Mouse (Mus musculus) G1E (cell line): Measurements from ENCODE around the gene Pprc1. TPM values are rescaled to one million over a fixed set of nuclear protein-coding genes. Genes with fewer than 3 reads are reported as not detected.

Source experiments
- ATAC-seq: 2 replicates; pipeline ENCODE4 v1.8.0; 2016; ENCODE audit warnings: mild to moderate bottlenecking; ENCODE audit not compliant: insufficient number of reproducible peaks, poor library complexity, low FRiP score, severe bottlenecking; ENCODE audit errors: extremely low read depth
- DNase-seq: peaks from one replicate; pipeline ENCODE4 v3.0.0; 2012; ENCODE audit warnings: low spot score
- H3K27me3 ChIP-seq: 2 replicates; pipeline ENCODE4 v1.6.1; 2012; ENCODE audit warnings: mild to moderate bottlenecking, low read length, inconsistent platforms; ENCODE audit not compliant: insufficient read depth
- H3K36me3 ChIP-seq: replicated peaks from 2 replicates; pipeline ENCODE3; 2012; ENCODE audit warnings: mild to moderate bottlenecking, inconsistent platforms
- H3K4me1 ChIP-seq: 2 replicates; pipeline ENCODE4 v1.6.1; 2012; ENCODE audit warnings: low read depth, low read length, inconsistent platforms, mixed read lengths; ENCODE audit not compliant: insufficient read depth
- H3K4me3 ChIP-seq: 2 replicates; pipeline ENCODE4 v1.5.1; 2012; ENCODE audit warnings: low read depth, mild to moderate bottlenecking, inconsistent platforms, low read length, moderate library complexity, mixed read lengths
- H3K9me3 ChIP-seq: replicated peaks from 2 replicates; pipeline ENCODE4 v1.6.1; 2012; ENCODE audit warnings: inconsistent platforms
- CTCF ChIP-seq: IDR thresholded peaks from 2 replicates; pipeline ENCODE4 v1.5.1; 2012; ENCODE audit warnings: low read depth, low read length, inconsistent platforms, mixed read lengths
- GATA1 ChIP-seq: IDR thresholded peaks from 2 replicates; pipeline ENCODE4 v1.6.1; 2012; ENCODE audit warnings: borderline replicate concordance, low read length, inconsistent platforms, mixed read lengths
- GATA2 ChIP-seq: IDR thresholded peaks from 2 replicates; pipeline ENCODE4 v1.6.1; 2012; ENCODE audit warnings: low read depth, low read length, inconsistent platforms, borderline replicate concordance
- POLR2AphosphoS5 ChIP-seq: IDR thresholded peaks from 2 replicates; pipeline ENCODE4 v1.6.1; 2012; ENCODE audit warnings: low read depth, low read length, inconsistent platforms; ENCODE audit not compliant: insufficient replicate concordance
- TAL1 ChIP-seq: conservative IDR thresholded peaks from 2 replicates; pipeline ENCODE4 v1.6.1; 2012; ENCODE audit warnings: low read depth, low read length, inconsistent platforms, mixed read lengths
- polyA plus RNA-seq: library from polyadenylated mRNA; stranded (reverse); fragments of >175 nt; gene quantifications from 2 replicates; pipeline ENCODE4 v1.2.3, GENCODE M21; 2012
- total RNA-seq, 2 experiments: library from RNA; stranded (forward) in 1 of 2; stranded (reverse) in 1 of 2; fragments of 200-1000 nt in 1 of 2; fragments of >200 nt in 1 of 2; fragmentation: Nextera tagmentation in 1 of 2; gene quantifications; 2 replicates each; pipeline ENCODE4 v1.2.3; 2014 to 2017

Pprc1 gene
- total and polyA plus RNA-seq, 3 experiments, result 11.8 to 132 (median 73.3) TPM

DNA sequence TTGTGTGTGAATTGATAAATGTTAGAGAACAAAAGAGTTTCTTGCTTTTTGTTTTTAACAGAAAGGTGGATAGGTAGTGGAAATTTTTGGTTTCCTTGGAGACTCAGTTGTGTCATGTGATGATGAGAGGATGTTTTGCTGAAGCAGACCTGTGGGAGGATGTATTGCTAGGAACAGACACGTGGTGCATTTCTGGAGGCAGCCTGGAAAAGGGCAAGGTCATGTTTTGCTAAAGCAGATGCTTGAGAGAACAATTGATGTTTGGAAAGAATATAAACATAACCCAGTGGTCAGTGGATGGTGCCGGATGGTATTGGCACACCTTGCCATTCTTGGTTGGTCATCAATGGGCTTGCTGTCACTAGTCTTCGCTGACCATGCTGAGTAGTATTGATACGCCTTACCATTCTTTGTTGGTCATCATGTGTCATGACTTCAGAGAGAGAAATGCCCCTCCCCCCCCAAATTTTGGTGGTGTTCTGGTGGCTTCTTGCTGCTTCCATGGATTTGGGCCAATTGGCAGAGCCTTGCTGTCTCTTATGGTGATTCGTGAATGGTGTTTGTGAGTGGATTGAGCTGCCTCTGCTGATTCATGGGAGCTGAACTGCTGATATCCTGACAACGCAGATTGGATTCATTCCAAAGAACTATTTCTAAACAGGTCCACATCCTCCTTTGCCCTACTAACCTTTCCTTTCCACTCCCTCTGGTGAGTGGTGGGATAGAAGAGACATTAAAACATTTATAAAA, 58.9 kb downstream of the Pprc1 start:
- H3K4me3 ChIP-seq, result no peak overlapping the region
- 0 out of 2 replicates have a peak, but pooled peaks cover 2% of the 10 kb centered on the region for H3K4me1 ChIP-seq
- peaks cover 5% of the 10 kb centered on the region for H3K27me3 ChIP-seq
- H3K9me3 ChIP-seq, result no peaks in the 10 kb centered on the region; the same call in 1 of the 2 replicates
- ATAC-seq, result no peak
- no peak for DNase-seq
- TF ChIP-seq GATA2 (no peak), TAL1 (no peak), GATA1 (no peak), POLR2AphosphoS5 (no peak), CTCF (no peak)
- H3K36me3 ChIP-seq, result no peaks in the 10 kb centered on the region

DNA sequence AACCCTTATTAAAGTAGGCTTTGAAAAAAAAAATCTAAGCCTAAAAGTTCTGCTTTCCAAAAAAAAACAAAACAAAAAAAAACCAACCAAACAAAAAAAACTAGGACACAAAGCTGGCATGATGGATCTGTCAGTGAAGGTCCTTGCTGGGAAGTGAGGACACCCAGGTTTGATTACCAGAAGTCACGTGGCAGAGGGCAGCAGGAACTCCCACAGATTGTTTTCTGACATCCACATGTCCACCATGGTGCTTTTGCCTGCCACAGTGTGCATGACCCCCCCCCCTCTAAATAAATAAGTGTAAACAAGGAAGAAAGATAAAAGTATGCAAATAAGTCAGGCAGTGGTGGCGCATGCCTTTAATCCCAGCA, 59.5 kb downstream of the Pprc1 start:
- Histone ChIP-seq H3K9me3 (no peaks in the 10 kb centered on the region; the same call in 1 of the 2 replicates), H3K4me3 (no peak overlapping the region), H3K4me1 (peaks cover 3% of the 10 kb centered on the region; the same call in 1 of the 2 replicates), H3K36me3 (no peaks in the 10 kb centered on the region), H3K27me3 (peaks cover 10% of the 10 kb centered on the region)
- TF ChIP-seq POLR2AphosphoS5 (no peak), GATA1 (no peak), GATA2 (no peak), TAL1 (no peak), CTCF (no peak)
- DNase-seq, result no peak
- no peak for ATAC-seq

DNA sequence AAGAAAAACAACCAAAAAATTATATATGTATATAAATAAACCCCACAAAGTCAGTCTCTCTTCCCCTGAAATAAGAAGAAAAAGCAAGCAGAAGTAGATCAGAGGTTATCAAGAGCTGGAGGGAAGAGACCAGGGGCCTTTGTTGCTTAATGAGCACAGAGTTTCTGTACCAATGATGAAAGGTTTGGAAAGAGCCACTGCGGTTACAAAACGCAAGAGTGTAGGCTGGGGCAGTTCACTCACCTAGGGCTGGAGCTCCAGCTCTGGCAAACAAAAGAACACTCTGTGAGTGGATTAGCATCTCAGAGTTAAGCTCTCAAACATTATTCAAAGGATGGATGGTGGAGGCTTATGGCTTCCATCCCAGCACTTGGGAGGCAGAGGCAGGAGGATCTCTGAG, 65.5 kb downstream of the Pprc1 start:
- DNase-seq (no peak), ATAC-seq (no peak)
- H3K36me3 ChIP-seq, result no peaks in the 10 kb centered on the region

DNA sequence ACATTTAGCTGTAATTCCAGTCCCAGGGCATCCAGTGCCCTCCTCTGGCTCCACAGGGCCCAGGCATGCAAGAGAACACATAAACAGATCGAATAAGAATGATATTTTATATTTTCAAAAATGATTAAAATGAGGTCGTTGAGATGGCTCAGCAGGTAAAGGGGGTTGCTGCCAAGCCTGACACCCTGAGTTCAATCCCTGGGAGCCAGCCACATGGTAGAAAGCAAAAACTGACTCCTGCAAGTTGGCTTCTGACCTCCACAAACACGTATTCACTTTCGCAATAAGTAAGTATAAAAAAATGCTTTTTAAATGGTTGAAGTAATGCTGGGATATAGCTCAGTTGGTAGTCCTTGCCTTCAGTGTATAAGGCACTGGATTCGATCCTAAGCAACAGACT, 66.1 kb downstream of the Pprc1 start:
- no peak for ATAC-seq
- H3K9me3 ChIP-seq, result no peaks in the 10 kb centered on the region

More for the DNA sequence above, 65.5 kb downstream of the Pprc1 start:
- Histone ChIP-seq H3K27me3 (peaks cover 30% of the 10 kb centered on the region), H3K9me3 (no peaks in the 10 kb centered on the region), H3K4me1 (peaks cover 9% of the 10 kb centered on the region; the same call in 1 of the 2 replicates), H3K4me3 (no peak overlapping the region)
- TF ChIP-seq POLR2AphosphoS5 (no peak), TAL1 (no peak), CTCF (no peak), GATA2 (no peak), GATA1 (no peak)

DNA sequence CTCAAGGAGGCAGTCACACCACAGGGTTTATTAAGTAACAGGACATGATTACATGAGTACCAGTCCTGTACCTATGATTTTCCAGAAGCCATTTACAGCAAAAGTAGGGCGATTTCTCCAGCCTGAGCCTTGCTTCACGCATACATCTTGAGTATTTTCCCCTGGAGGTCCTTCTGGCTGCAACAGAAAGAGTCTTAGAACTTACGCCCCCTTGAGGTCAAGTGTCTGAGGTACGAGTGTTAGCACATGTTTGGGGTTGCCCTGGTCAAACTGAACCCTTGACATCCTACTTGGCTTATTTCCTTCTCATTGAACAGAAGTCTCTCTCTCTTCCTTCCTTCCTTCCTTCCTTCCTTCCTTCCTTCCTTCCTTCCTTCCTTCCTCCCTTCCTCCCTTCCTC, 69.9 kb downstream of the Pprc1 start:
- no peaks in the 10 kb centered on the region for H3K36me3 ChIP-seq
- TF ChIP-seq TAL1, result no peak
- no peak overlapping the region for H3K4me3 ChIP-seq
- H3K4me1 ChIP-seq, result peaks cover 2% of the 10 kb centered on the region; the same call in 1 of the 2 replicates
- no peaks in the 10 kb centered on the region for H3K9me3 ChIP-seq
- ATAC-seq, result no peak
- peaks cover 22% of the 10 kb centered on the region for H3K27me3 ChIP-seq
- DNase-seq, result no peak

More for the DNA sequence above, 66.1 kb downstream of the Pprc1 start:
- peaks cover 30% of the 10 kb centered on the region for H3K27me3 ChIP-seq
- TF ChIP-seq POLR2AphosphoS5 (no peak), GATA1 (no peak), TAL1 (no peak), CTCF (no peak), GATA2 (no peak)
- H3K4me1 ChIP-seq, result peaks cover 9% of the 10 kb centered on the region; the same call in 1 of the 2 replicates
- no peak for DNase-seq
- no peak overlapping the region for H3K4me3 ChIP-seq
- no peaks in the 10 kb centered on the region for H3K36me3 ChIP-seq

DNA sequence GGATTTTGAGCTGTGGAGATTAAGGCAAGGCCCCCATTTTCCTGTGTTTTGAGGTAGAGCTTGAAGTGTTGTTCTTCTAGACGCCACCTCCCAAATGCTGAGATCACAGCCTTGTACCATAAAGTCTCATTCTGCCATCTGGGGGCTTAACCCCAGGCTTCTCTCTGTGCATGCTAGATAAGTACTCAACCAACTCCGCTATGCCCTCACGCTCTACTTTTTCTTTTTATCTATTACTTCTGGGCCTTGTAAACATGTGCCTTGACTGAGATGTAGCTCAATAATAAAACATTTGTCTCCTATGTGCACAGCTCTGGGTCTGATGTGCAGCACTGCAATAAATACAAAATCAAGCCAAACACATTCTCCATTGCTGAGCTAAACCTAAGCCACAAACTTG, 74.8 kb downstream of the Pprc1 start:
- H3K4me3 ChIP-seq, result no peak overlapping the region
- DNase-seq (no peak), ATAC-seq (no peak)
- TF ChIP-seq GATA1, result no peak
- no peak for TF ChIP-seq CTCF
- no peak for TF ChIP-seq GATA2
- TF ChIP-seq TAL1, result no peak
- TF ChIP-seq POLR2AphosphoS5, result no peak
- no peaks in the 10 kb centered on the region for H3K4me1 ChIP-seq
- no peaks in the 10 kb centered on the region for H3K9me3 ChIP-seq
- H3K36me3 ChIP-seq, result no peaks in the 10 kb centered on the region
- 0 out of 2 replicates have a peak, but pooled peaks cover 4% of the 10 kb centered on the region for H3K27me3 ChIP-seq
